Mouse (Mus musculus) kidney, adult 2 months (tissue): ENCODE results near the gene Pcgf2.

Experiments used
- CTCF ChIP-seq: fragments of 200-500 bp; conservative IDR thresholded peaks from 2 replicates; pipeline ENCODE4 v1.5.1; 2011; ENCODE audit warnings: low read depth, mild to moderate bottlenecking, control low read depth, low read length, moderate library complexity, mixed read lengths; ENCODE audit not compliant: insufficient read depth, insufficient read length
- POLR2A ChIP-seq: fragments of 200-500 bp; IDR thresholded peaks from one replicate; pipeline ENCODE4 v1.6.1; 2011; ENCODE audit warnings: low read depth, low read length, control low read depth

GRCm38 (mm10) chr11:97700746-97701580, 666 bp upstream of the Pcgf2 start:
- TF ChIP-seq POLR2A (no peak), CTCF (no peak)
